Comparison of ENCODE assay signal across 8 mouse cellular contexts in the genomic region with DNA sequence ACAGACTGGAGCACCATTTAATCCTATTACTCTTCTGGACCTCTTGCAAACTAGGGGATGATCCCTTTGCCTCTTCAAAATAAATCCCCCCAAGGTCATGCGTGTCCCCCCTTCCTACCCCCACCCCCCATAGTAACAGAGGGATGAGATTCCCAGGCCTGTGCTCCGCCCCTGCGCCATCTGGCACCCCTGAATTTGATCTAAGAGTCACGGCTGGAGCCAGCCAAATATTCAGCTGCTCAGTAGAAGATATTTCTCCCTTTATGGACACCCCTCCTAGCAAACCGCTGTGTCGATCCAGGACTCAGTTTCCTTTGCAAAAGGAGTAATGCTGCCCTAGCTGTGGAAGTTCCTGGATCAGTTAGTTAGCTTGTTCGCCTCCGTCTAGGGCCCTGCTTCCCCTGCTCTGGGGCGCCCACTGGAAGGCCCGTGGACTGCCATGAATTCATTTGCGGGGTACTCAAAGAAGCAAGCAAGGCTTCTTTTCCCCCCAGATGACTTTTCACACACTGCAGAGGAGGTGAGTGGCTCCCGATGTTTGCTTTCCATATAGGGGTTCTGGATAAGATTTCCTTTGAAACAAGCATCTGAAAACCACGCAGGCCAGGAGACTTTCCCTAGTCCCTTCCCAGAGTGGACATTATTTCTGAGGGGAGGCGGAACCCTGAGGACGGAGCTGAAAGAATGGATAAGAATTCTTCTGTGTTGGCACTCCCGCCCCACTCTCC.
DNase-seq lines count a peak whose midpoint lies in the region; ATAC-seq lines count a peak whose summit lies in the region.

No protein-coding gene starts in this region.

- no peaks in the 10 kb centered on the region for H3K36me3 ChIP-seq in heart, embryonic 10.5 days
- H3K36me3 ChIP-seq in limb, embryonic 12.5 days, result no peaks in the 10 kb centered on the region
- H3K36me3 ChIP-seq in stomach, embryonic 16.5 days (ENCODE audit: control insufficient read depth, insufficient read depth, low read length), result no peaks in the 10 kb centered on the region

- no peaks in the 10 kb centered on the region for H3K27me3 ChIP-seq in heart, embryonic 10.5 days (ENCODE audit: insufficient read depth, poor library complexity, severe bottlenecking)
- H3K27me3 ChIP-seq in limb, embryonic 12.5 days, result no peaks in the 10 kb centered on the region
- no peaks in the 10 kb centered on the region for H3K27me3 ChIP-seq in stomach, embryonic 16.5 days (ENCODE audit: control insufficient read depth, insufficient read depth, low read length)

- H3K9me3 ChIP-seq in heart, embryonic 10.5 days, result peaks cover 10% of the 10 kb centered on the region; the same call in 1 of the 2 replicates
- H3K9me3 ChIP-seq in limb, embryonic 12.5 days, result peaks cover 12% of the 10 kb centered on the region
- 0 out of 2 replicates have a peak, but pooled peaks cover 6% of the 10 kb centered on the region for H3K9me3 ChIP-seq in stomach, embryonic 16.5 days (replicated peaks; ENCODE audit: control insufficient read depth, low read length)

- DNase-seq in heart, embryonic 10.5 days (ENCODE audit: low spot score), result no peak
- DNase-seq in heart, postnatal 4 days, result no peak
- peak; percentile 55 for DNase-seq in right cerebral cortex, adult 18-20 months
- DNase-seq in right cerebral cortex, postnatal 10 days (ENCODE audit: low spot score in 2 of 2), result no peak
- no peak for DNase-seq in urinary bladder, adult 2 months (ENCODE audit: low spot score)

- H3K9ac ChIP-seq in limb, embryonic 12.5 days (replicated peaks), result 0 out of 2 replicates have a peak overlapping the region, but pooled peaks have one; percentile 24
- H3K9ac ChIP-seq in stomach, embryonic 16.5 days (ENCODE audit: low read length), result peak overlapping the region; percentile 11; the same call in 1 of the 2 replicates

- peak overlapping the region; percentile 67 for H3K27ac ChIP-seq in heart, embryonic 10.5 days
- H3K27ac ChIP-seq in limb, embryonic 12.5 days, result no peak overlapping the region
- peak overlapping the region; percentile 61 for H3K27ac ChIP-seq in stomach, embryonic 16.5 days (ENCODE audit: low read length)

- H3K4me3 ChIP-seq in heart, embryonic 10.5 days, result peak overlapping the region; percentile 46
- peak overlapping the region; percentile 15 for H3K4me3 ChIP-seq in limb, embryonic 12.5 days (replicated peaks)
- H3K4me3 ChIP-seq in stomach, embryonic 16.5 days (replicated peaks; ENCODE audit: low read length), result peak overlapping the region; percentile 23

- H3K4me1 ChIP-seq in heart, embryonic 10.5 days, result peaks cover 18% of the 10 kb centered on the region
- H3K4me1 ChIP-seq in limb, embryonic 12.5 days (replicated peaks), result peaks cover 13% of the 10 kb centered on the region
- peaks cover 8% of the 10 kb centered on the region for H3K4me1 ChIP-seq in stomach, embryonic 16.5 days (ENCODE audit: control insufficient read depth, insufficient read depth, low read length)

- 35% methylated on average over 16 of the region's 16 CpGs for WGBS in heart, embryonic 10.5 days
- 35% methylated on average over 16 of the region's 16 CpGs for WGBS in limb, embryonic 12.5 days
- 38% methylated on average over 16 of the region's 16 CpGs for WGBS in stomach, embryonic 16.5 days

- ATAC-seq in limb, embryonic 12.5 days (ENCODE audit: insufficient number of reproducible peaks, insufficient read depth, low FRiP score, low TSS enrichment, low read depth), result no peak
- ATAC-seq in stomach, embryonic 16.5 days (ENCODE audit: insufficient read depth, low FRiP score), result no peak
- no peak for ATAC-seq in megakaryocyte, adult 5-6 weeks (ENCODE audit: poor library complexity, severe bottlenecking)

- peak overlapping the region; percentile 50 for H3K4me2 ChIP-seq in limb, embryonic 12.5 days
- peak overlapping the region; percentile 48 for H3K4me2 ChIP-seq in stomach, embryonic 16.5 days (ENCODE audit: low read depth, low read length)
